Mouse (Mus musculus) heart, embryonic 16.5 days (tissue): ENCODE results near the gene Odf3b. TPM values are rescaled to one million over a fixed set of nuclear protein-coding genes. Genes with fewer than 3 reads are reported as not detected.

Experiments used
- ATAC-seq: fragments of 200-750 bp; cut with Nextera tagmentation; replicated peaks from 2 replicates; pipeline ENCODE4 v1.8.0; 2017; ENCODE audit warnings: moderate number of reproducible peaks; ENCODE audit not compliant: insufficient read depth, low FRiP score; ENCODE audit errors: extremely low read depth
- H3K27ac ChIP-seq: fragments of 300-500 bp; sonication (generic); 2 replicates; pipeline ENCODE4 v1.5.1; 2014; ENCODE audit warnings: mild to moderate bottlenecking, low read length, control low read depth, moderate library complexity
- H3K27me3 ChIP-seq: fragments of 300-500 bp; sonication (generic); 2 replicates; pipeline ENCODE4 v1.6.1; 2014; ENCODE audit warnings: low read length, mixed read lengths; ENCODE audit not compliant: control insufficient read depth, insufficient read depth
- H3K36me3 ChIP-seq: fragments of 300-500 bp; sonication (generic); 2 replicates; pipeline ENCODE4 v1.6.1; 2014; ENCODE audit not compliant: control insufficient read depth, insufficient read depth
- H3K4me1 ChIP-seq: fragments of 300-500 bp; sonication (generic); 2 replicates; pipeline ENCODE4 v1.6.1; 2014; ENCODE audit warnings: low read length, mixed read lengths; ENCODE audit not compliant: control insufficient read depth, insufficient read depth
- H3K4me2 ChIP-seq: fragments of 300-500 bp; sonication (generic); 2 replicates; pipeline ENCODE4 v1.6.1; 2014; ENCODE audit warnings: low read depth, mild to moderate bottlenecking, control low read depth, low read length
- H3K4me3 ChIP-seq: fragments of 300-500 bp; sonication (generic); 2 replicates; pipeline ENCODE4 v1.5.1; 2014; ENCODE audit warnings: mild to moderate bottlenecking, control low read depth, low read length
- H3K9ac ChIP-seq: fragments of 300-500 bp; sonication (generic); 2 replicates; pipeline ENCODE4 v1.6.1; 2014; ENCODE audit warnings: low read length, control low read depth
- H3K9me3 ChIP-seq: fragments of 300-500 bp; sonication (generic); replicated peaks from 2 replicates; pipeline ENCODE4 v1.6.1; 2016; ENCODE audit warnings: low read length; ENCODE audit not compliant: control insufficient read depth
- WGBS: fragments of 180-500 bp; shearing (Covaris S2); extraction: QIAGEN DNeasy Blood & Tissue Kit; methylation state at CpG from one replicate; pipeline ENCODE4 v1.1.7; 2014; 5-methylcytosine and 5-hydroxymethylcytosine counted together
- polyA plus RNA-seq: library from polyadenylated mRNA; unstranded; fragments of >200 nt; fragmentation: Nextera tagmentation; extraction: Ambion mirVana; gene quantifications from 2 replicates; pipeline ENCODE4 v1.2.1, GENCODE M21; 2015

Gene Odf3b
- polyA plus RNA-seq, 1 experiment from 2014 or later: 1.9 TPM

GRCm38 (mm10) chr15:89352795-89353194 is 26.3 kb downstream of the Odf3b start:
- Histone ChIP-seq H3K4me2 (no peak overlapping the region), H3K4me3 (no peak overlapping the region), H3K27ac (no peak overlapping the region), H3K36me3 (peaks cover 33% of the 10 kb centered on the region), H3K27me3 (no peaks in the 10 kb centered on the region), H3K4me1 (peaks cover 22% of the 10 kb centered on the region), H3K9ac (no peak overlapping the region), H3K9me3 (no peaks in the 10 kb centered on the region)
- WGBS: 93% methylated on average over 12 of the region's 12 CpGs
- no peak for ATAC-seq

GRCm38 (mm10) chr15:89352054-89352453 is 27.0 kb downstream of the Odf3b start:
- ATAC-seq: no peak
- Histone ChIP-seq H3K4me1 (peaks cover 16% of the 10 kb centered on the region), H3K27me3 (no peaks in the 10 kb centered on the region), H3K9ac (no peak overlapping the region), H3K4me3 (no peak overlapping the region), H3K4me2 (no peak overlapping the region), H3K27ac (no peak overlapping the region), H3K36me3 (peaks cover 33% of the 10 kb centered on the region), H3K9me3 (no peaks in the 10 kb centered on the region)
- 91% methylated on average over 14 of the region's 14 CpGs for WGBS

- H3K9ac ChIP-seq: no peak overlapping the region
- H3K36me3 ChIP-seq: peaks cover 33% of the 10 kb centered on the region
- H3K4me2 ChIP-seq: no peak overlapping the region
- H3K27ac ChIP-seq: no peak overlapping the region
- peaks cover 11% of the 10 kb centered on the region for H3K4me1 ChIP-seq
- WGBS: 75% methylated on average over 15 of the region's 15 CpGs
- H3K9me3 ChIP-seq: no peaks in the 10 kb centered on the region
- ATAC-seq: no peak
- H3K4me3 ChIP-seq: no peak overlapping the region
- H3K27me3 ChIP-seq: no peaks in the 10 kb centered on the region
Observed at GRCm38 (mm10) chr15:89351302-89351701, 27.8 kb downstream of the Odf3b start.

- WGBS: 80% methylated on average over 5 of the region's 5 CpGs
- Histone ChIP-seq H3K27ac (peak overlapping the region; percentile 32; the same call in 1 of the 2 replicates), H3K9ac (no peak overlapping the region), H3K4me2 (no peak overlapping the region), H3K4me1 (peaks cover 11% of the 10 kb centered on the region), H3K27me3 (no peaks in the 10 kb centered on the region), H3K4me3 (no peak overlapping the region), H3K36me3 (peaks cover 33% of the 10 kb centered on the region), H3K9me3 (no peaks in the 10 kb centered on the region)
- no peak for ATAC-seq
Observed at GRCm38 (mm10) chr15:89350447-89350846, 28.6 kb downstream of the Odf3b start.

GRCm38 (mm10) chr15:89343325-89343724 is 35.8 kb downstream of the Odf3b start:
- no peaks in the 10 kb centered on the region for H3K36me3 ChIP-seq
- no peak overlapping the region for H3K4me3 ChIP-seq
- H3K27me3 ChIP-seq: no peaks in the 10 kb centered on the region
- 75% methylated on average over 3 of the region's 3 CpGs for WGBS
- no peak overlapping the region for H3K9ac ChIP-seq
- H3K9me3 ChIP-seq: no peaks in the 10 kb centered on the region
- ATAC-seq: no peak
- no peak overlapping the region for H3K27ac ChIP-seq
- H3K4me2 ChIP-seq: no peak overlapping the region
- H3K4me1 ChIP-seq: no peaks in the 10 kb centered on the region

GRCm38 (mm10) chr15:89341678-89342077 is 37.4 kb downstream of the Odf3b start:
- no peaks in the 10 kb centered on the region for H3K4me1 ChIP-seq
- no peaks in the 10 kb centered on the region for H3K27me3 ChIP-seq
- H3K27ac ChIP-seq: no peak overlapping the region
- H3K9ac ChIP-seq: no peak overlapping the region
- H3K4me2 ChIP-seq: no peak overlapping the region
- 33% methylated on average over 1 of the region's 1 CpGs for WGBS
- no peak overlapping the region for H3K4me3 ChIP-seq
- no peak for ATAC-seq
- H3K9me3 ChIP-seq: no peaks in the 10 kb centered on the region
- no peaks in the 10 kb centered on the region for H3K36me3 ChIP-seq

GRCm38 (mm10) chr15:89340136-89340535 is 38.9 kb downstream of the Odf3b start:
- Histone ChIP-seq H3K9me3 (no peaks in the 10 kb centered on the region), H3K27ac (no peak overlapping the region), H3K4me2 (no peak overlapping the region), H3K36me3 (no peaks in the 10 kb centered on the region), H3K4me3 (no peak overlapping the region), H3K4me1 (no peaks in the 10 kb centered on the region), H3K27me3 (no peaks in the 10 kb centered on the region), H3K9ac (no peak overlapping the region)
- no peak for ATAC-seq
- 74% methylated on average over 3 of the region's 3 CpGs for WGBS

GRCm38 (mm10) chr15:89339696-89340095 is 39.4 kb downstream of the Odf3b start:
- Histone ChIP-seq H3K4me3 (no peak overlapping the region), H3K9ac (no peak overlapping the region), H3K4me2 (no peak overlapping the region), H3K4me1 (no peaks in the 10 kb centered on the region), H3K9me3 (no peaks in the 10 kb centered on the region), H3K27me3 (no peaks in the 10 kb centered on the region), H3K36me3 (no peaks in the 10 kb centered on the region), H3K27ac (no peak overlapping the region)
- ATAC-seq: no peak
- WGBS: 82% methylated on average over 2 of the region's 2 CpGs

GRCm38 (mm10) chr15:89336422-89336821 is 42.7 kb downstream of the Odf3b start:
- 73% methylated on average over 14 of the region's 14 CpGs for WGBS
- H3K4me1 ChIP-seq: no peaks in the 10 kb centered on the region
- no peak overlapping the region for H3K4me2 ChIP-seq
- no peak overlapping the region for H3K9ac ChIP-seq
- no peak for ATAC-seq
- no peaks in the 10 kb centered on the region for H3K27me3 ChIP-seq
- no peaks in the 10 kb centered on the region for H3K9me3 ChIP-seq
- no peak overlapping the region for H3K4me3 ChIP-seq
- H3K36me3 ChIP-seq: no peaks in the 10 kb centered on the region
- H3K27ac ChIP-seq: no peak overlapping the region
